Mouse (Mus musculus): Measurements from ENCODE around the gene Ppp1r9a.
"Not testable (repeated sequence)": the region's sequence is repeated elsewhere in the genome, so short reads cannot be mapped to it uniquely, and the experiment has no call there.

DNA sequence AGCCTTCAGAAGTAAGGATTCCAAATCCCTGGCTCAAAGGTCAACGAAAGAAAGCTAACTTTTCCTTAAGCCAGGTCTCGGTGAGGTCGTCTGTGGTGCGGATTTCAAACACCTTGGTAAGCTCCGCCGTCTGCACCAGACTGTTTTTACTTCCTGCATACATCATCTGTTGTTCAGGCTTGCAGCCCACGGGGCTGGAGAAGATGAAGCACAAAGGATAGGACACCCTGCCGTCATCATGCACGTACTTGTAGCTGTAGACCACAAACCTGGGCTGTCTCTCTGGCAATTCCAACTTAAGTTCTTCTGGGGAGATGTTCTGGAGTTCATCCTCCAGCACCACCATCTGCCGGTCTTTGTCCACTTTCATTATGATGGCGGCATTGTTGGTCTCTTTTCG, 9.4 kb upstream of the Ppp1r9a start:
- not testable (repeated sequence) for TF ChIP-seq CTCF (IDR thresholded peaks at IDR 0.05); POLR2A (IDR thresholded peaks at IDR 0.05; ENCODE audit: insufficient read depth, low read depth, low read length)
